8 mouse cellular contexts compared by ENCODE assay signal in the genomic region with DNA sequence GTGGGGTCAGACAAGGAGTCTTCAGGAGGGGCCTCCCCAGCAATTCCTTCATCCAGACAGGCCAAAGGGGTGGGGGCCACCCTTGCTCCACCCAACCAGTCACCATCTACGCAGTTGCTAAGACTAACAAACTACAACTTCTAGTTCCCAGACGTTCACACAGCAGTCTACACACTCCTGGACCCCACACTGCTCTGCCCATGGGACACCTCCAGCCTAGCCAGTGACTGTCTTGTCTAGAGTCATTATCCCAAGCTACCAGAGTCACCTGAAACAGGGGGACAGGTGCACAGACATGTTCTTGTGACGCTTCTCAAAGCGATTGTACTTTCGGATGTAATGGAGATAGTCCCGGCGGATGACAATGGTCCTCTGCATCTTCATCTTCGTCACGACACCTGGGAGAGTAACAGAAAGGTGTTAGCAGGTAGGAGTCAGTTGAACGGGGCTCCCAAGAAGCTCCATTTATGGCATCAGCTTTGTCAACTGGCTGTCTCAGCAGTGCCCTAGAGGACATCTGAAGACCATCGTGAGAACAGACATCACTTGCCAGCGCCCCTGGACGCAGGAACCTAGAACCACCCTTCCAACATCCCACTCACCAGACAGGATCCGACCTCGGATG. TPM values are rescaled to one million over a fixed set of nuclear protein-coding genes. Genes with fewer than 3 reads are reported as not detected.
DNase-seq lines count a peak whose midpoint lies in the region; ATAC-seq and TF ChIP-seq lines count a peak whose summit lies in the region.

No protein-coding gene starts in this region.

- DNase-seq in kidney, adult 11 months: no peak
- DNase-seq in hindbrain, embryonic 14.5 days (ENCODE audit: low spot score): no peak
- no peak for DNase-seq in left cerebral cortex, postnatal 10 days (ENCODE audit: extremely low spot score in 1 of 2, low spot score in 2 of 2)
- no peak for DNase-seq in thymus, postnatal 0 days (ENCODE audit: low spot score)
- no peak for DNase-seq in urinary bladder, postnatal 4 days (ENCODE audit: low spot score in 2 of 2)

- no peak for TF ChIP-seq CTCF in cortical plate, adult 2 months (IDR thresholded peaks at IDR 0.05; ENCODE audit: extremely low read depth, insufficient read depth, low read length)

- no peak overlapping the region for H3K27ac ChIP-seq in kidney, embryonic 14.5 days (ENCODE audit: low read depth, low read length)
- 0 out of 2 replicates have a peak overlapping the region, but pooled peaks have one; percentile 10 for H3K27ac ChIP-seq in cortical plate, adult 2 months (ENCODE audit: insufficient read depth, low read length)
- H3K27ac ChIP-seq in hindbrain, embryonic 14.5 days: no peak overlapping the region
- no peak overlapping the region for H3K27ac ChIP-seq in midbrain, embryonic 15.5 days

- 83% methylated on average over 15 of the region's 15 CpGs for WGBS in kidney, embryonic 14.5 days
- 86% methylated on average over 15 of the region's 15 CpGs for WGBS in hindbrain, embryonic 14.5 days
- 86% methylated on average over 15 of the region's 15 CpGs for WGBS in midbrain, embryonic 15.5 days

- H3K4me1 ChIP-seq in kidney, embryonic 14.5 days (ENCODE audit: control insufficient read depth, insufficient read depth, low read length): peaks cover 30% of the 10 kb centered on the region
- H3K4me1 ChIP-seq in cortical plate, adult 2 months (ENCODE audit: control insufficient read depth, insufficient read depth, low read length): 0 out of 2 replicates have a peak, but pooled peaks cover 2% of the 10 kb centered on the region
- peaks cover 26% of the 10 kb centered on the region for H3K4me1 ChIP-seq in hindbrain, embryonic 14.5 days (replicated peaks; ENCODE audit: control insufficient read depth, insufficient read depth, low read length)
- H3K4me1 ChIP-seq in midbrain, embryonic 15.5 days: peaks cover 44% of the 10 kb centered on the region

- no peak for ATAC-seq in kidney, embryonic 14.5 days (ENCODE audit: low FRiP score, low TSS enrichment)
- no peak for ATAC-seq in hindbrain, embryonic 14.5 days (ENCODE audit: low FRiP score)
- no peak for ATAC-seq in midbrain, embryonic 15.5 days (replicated peaks)

- peak overlapping the region; percentile 99 for H3K9ac ChIP-seq in kidney, embryonic 14.5 days (ENCODE audit: low read depth, low read length)
- peak overlapping the region; percentile 98 for H3K9ac ChIP-seq in hindbrain, embryonic 14.5 days
- peak overlapping the region; percentile 96 for H3K9ac ChIP-seq in midbrain, embryonic 15.5 days

- TF ChIP-seq POLR2A in cortical plate, adult 2 months (IDR thresholded peaks at IDR 0.05; ENCODE audit: extremely low read depth, insufficient read depth, low read length): no peak

- peaks cover 69% of the 10 kb centered on the region for H3K36me3 ChIP-seq in kidney, embryonic 14.5 days (ENCODE audit: control insufficient read depth, insufficient read depth, low read length)
- H3K36me3 ChIP-seq in hindbrain, embryonic 14.5 days (replicated peaks; ENCODE audit: control insufficient read depth, insufficient read depth): peaks cover 87% of the 10 kb centered on the region
- peaks cover 61% of the 10 kb centered on the region for H3K36me3 ChIP-seq in midbrain, embryonic 15.5 days (replicated peaks)

- H3K4me2 ChIP-seq in kidney, embryonic 14.5 days (replicated peaks; ENCODE audit: low read depth, low read length): peak overlapping the region; percentile 65
- H3K4me2 ChIP-seq in hindbrain, embryonic 14.5 days (replicated peaks): peak overlapping the region; percentile 96
- peak overlapping the region; percentile 85 for H3K4me2 ChIP-seq in midbrain, embryonic 15.5 days

- peak overlapping the region; percentile 99 for H3K4me3 ChIP-seq in kidney, embryonic 14.5 days (ENCODE audit: low read length)
- H3K4me3 ChIP-seq in cortical plate, adult 2 months (ENCODE audit: insufficient read depth, low read length): peak overlapping the region; percentile 69; the same call in 1 of the 2 replicates
- H3K4me3 ChIP-seq in hindbrain, embryonic 14.5 days (replicated peaks; ENCODE audit: low read length): peak overlapping the region; percentile 92
- peak overlapping the region; percentile 95 for H3K4me3 ChIP-seq in midbrain, embryonic 15.5 days

- intact Hi-C loops in left cerebral cortex, postnatal 10 days (cut with DNase I): no loop called here

- H3K9me3 ChIP-seq in kidney, embryonic 14.5 days (ENCODE audit: control insufficient read depth, low read length): no peaks in the 10 kb centered on the region
- no peaks in the 10 kb centered on the region for H3K9me3 ChIP-seq in hindbrain, embryonic 14.5 days (ENCODE audit: control insufficient read depth, low read length)
- H3K9me3 ChIP-seq in midbrain, embryonic 15.5 days: no peaks in the 10 kb centered on the region

- no peaks in the 10 kb centered on the region for H3K27me3 ChIP-seq in kidney, embryonic 14.5 days (ENCODE audit: control insufficient read depth, insufficient read depth, low read length)
- no peaks in the 10 kb centered on the region for H3K27me3 ChIP-seq in hindbrain, embryonic 14.5 days (ENCODE audit: control insufficient read depth, insufficient read depth, low read length)
- H3K27me3 ChIP-seq in midbrain, embryonic 15.5 days (replicated peaks): no peaks in the 10 kb centered on the region

RNA-seq across cellular contexts. Expression of a gene that starts 1.6 kb away (rescaled TPM):
- polyA plus RNA-seq in kidney, embryonic 14.5 days (2014; fragmentation: Nextera tagmentation; extraction: Ambion mirVana): 1,882 and 1,923 TPM in 2 replicates
- 361 and 402 TPM in 2 replicates for polyA plus RNA-seq in cortical plate, adult 2 months (2012; rRNA removed)
- polyA plus RNA-seq in hindbrain, embryonic 14.5 days (2014; fragmentation: Nextera tagmentation; extraction: Ambion mirVana): 767 and 952 TPM in 2 replicates
- polyA plus RNA-seq in midbrain, embryonic 15.5 days (2015; fragmentation: Nextera tagmentation; extraction: Ambion mirVana): 742 and 762 TPM in 2 replicates
- total RNA-seq in left cerebral cortex, postnatal 10 days (2021): 100 to 1,000 TPM; 482 to 530 TPM
- polyA plus RNA-seq in thymus, postnatal 0 days (2015; fragmentation: Nextera tagmentation; extraction: Ambion mirVana): 2,260 and 2,287 TPM in 2 replicates

RNA-seq across cellular contexts. Expression of a gene that starts 5.9 kb away (rescaled TPM):
- 1,416 and 1,603 TPM in 2 replicates for polyA plus RNA-seq in kidney, embryonic 14.5 days (2014; fragmentation: Nextera tagmentation; extraction: Ambion mirVana)
- 1,470 and 1,570 TPM in 2 replicates for polyA plus RNA-seq in cortical plate, adult 2 months (2012; rRNA removed)
- polyA plus RNA-seq in hindbrain, embryonic 14.5 days (2014; fragmentation: Nextera tagmentation; extraction: Ambion mirVana): 725 and 835 TPM in 2 replicates
- polyA plus RNA-seq in midbrain, embryonic 15.5 days (2015; fragmentation: Nextera tagmentation; extraction: Ambion mirVana): 582 and 606 TPM in 2 replicates
- total RNA-seq in left cerebral cortex, postnatal 10 days (2021): 100 to 1,000 TPM; 739 TPM
- polyA plus RNA-seq in thymus, postnatal 0 days (2015; fragmentation: Nextera tagmentation; extraction: Ambion mirVana): 2,581 and 2,590 TPM in 2 replicates

RNA-seq across cellular contexts. Expression of a gene that starts 13.4 kb away (rescaled TPM):
- polyA plus RNA-seq in kidney, embryonic 14.5 days (2014; fragmentation: Nextera tagmentation; extraction: Ambion mirVana): 0.19 and 0.47 TPM in 2 replicates
- 0.08 and 0.32 TPM in 2 replicates for polyA plus RNA-seq in cortical plate, adult 2 months (2012; rRNA removed)
- 0.22 TPM in 1 of 2 replicates, not detected in the other for polyA plus RNA-seq in hindbrain, embryonic 14.5 days (2014; fragmentation: Nextera tagmentation; extraction: Ambion mirVana)
- polyA plus RNA-seq in midbrain, embryonic 15.5 days (2015; fragmentation: Nextera tagmentation; extraction: Ambion mirVana): not detected in 2 replicates
- total RNA-seq in left cerebral cortex, postnatal 10 days (2021): not detected
- polyA plus RNA-seq in thymus, postnatal 0 days (2015; fragmentation: Nextera tagmentation; extraction: Ambion mirVana): 1.5 and 2.2 TPM in 2 replicates

RNA-seq across cellular contexts. Expression of a gene that starts 13.6 kb away (rescaled TPM):
- 1.0 and 1.3 TPM in 2 replicates for polyA plus RNA-seq in kidney, embryonic 14.5 days (2014; fragmentation: Nextera tagmentation; extraction: Ambion mirVana)
- polyA plus RNA-seq in cortical plate, adult 2 months (2012; rRNA removed): 18.4 and 20.8 TPM in 2 replicates
- polyA plus RNA-seq in hindbrain, embryonic 14.5 days (2014; fragmentation: Nextera tagmentation; extraction: Ambion mirVana): 1.7 and 1.8 TPM in 2 replicates
- 2.1 and 2.3 TPM in 2 replicates for polyA plus RNA-seq in midbrain, embryonic 15.5 days (2015; fragmentation: Nextera tagmentation; extraction: Ambion mirVana)
- 1 to 10 TPM; 2.7 to 3.3 TPM for total RNA-seq in left cerebral cortex, postnatal 10 days (2021)
- 21.5 and 24.5 TPM in 2 replicates for polyA plus RNA-seq in thymus, postnatal 0 days (2015; fragmentation: Nextera tagmentation; extraction: Ambion mirVana)

RNA-seq across cellular contexts. Expression of a gene that starts 19.0 kb away (rescaled TPM):
- 48.9 and 67.4 TPM in 2 replicates for polyA plus RNA-seq in kidney, embryonic 14.5 days (2014; fragmentation: Nextera tagmentation; extraction: Ambion mirVana)
- 30.7 and 37.0 TPM in 2 replicates for polyA plus RNA-seq in cortical plate, adult 2 months (2012; rRNA removed)
- 37.7 and 40.5 TPM in 2 replicates for polyA plus RNA-seq in hindbrain, embryonic 14.5 days (2014; fragmentation: Nextera tagmentation; extraction: Ambion mirVana)
- polyA plus RNA-seq in midbrain, embryonic 15.5 days (2015; fragmentation: Nextera tagmentation; extraction: Ambion mirVana): 32.0 and 36.8 TPM in 2 replicates
- total RNA-seq in left cerebral cortex, postnatal 10 days (2021): 10 to 100 TPM; 16.5 to 18.7 TPM
- polyA plus RNA-seq in thymus, postnatal 0 days (2015; fragmentation: Nextera tagmentation; extraction: Ambion mirVana): 42.6 and 47.6 TPM in 2 replicates
